Mouse (Mus musculus): ENCODE measurements around the gene Slc32a1. TPM values are rescaled to one million over a fixed set of nuclear protein-coding genes. Genes with fewer than 3 reads are reported as not detected.

Slc32a1 gene
- polyA plus RNA-seq, 1 experiment from 2014 or later: not detected

- ATAC-seq (replicated peaks; ENCODE audit: insufficient number of reproducible peaks, insufficient read depth, low FRiP score, low read depth): no peak; the same call in 1 of the 2 replicates
- no peaks in the 10 kb centered on the region for H3K9me3 ChIP-seq (replicated peaks)
- H3K36me3 ChIP-seq: no peaks in the 10 kb centered on the region
- no peak overlapping the region for H3K9ac ChIP-seq
- H3K4me1 ChIP-seq (replicated peaks): no peaks in the 10 kb centered on the region
- H3K27me3 ChIP-seq: peaks cover 48% of the 10 kb centered on the region
- under 1% methylated on average over 12 of the region's 12 CpGs for WGBS
- no peak overlapping the region for H3K27ac ChIP-seq
- no peak overlapping the region for H3K4me3 ChIP-seq
- no peak overlapping the region for H3K4me2 ChIP-seq
These were observed 15.5 kb upstream of the Slc32a1 start for GRCm38 (mm10) chr2:158595103-158595502.

GRCm38 (mm10) chr2:158595577-158595976 is 15.0 kb upstream of the Slc32a1 start:
- H3K27me3 ChIP-seq: peaks cover 52% of the 10 kb centered on the region
- H3K36me3 ChIP-seq: no peaks in the 10 kb centered on the region
- no peak overlapping the region for H3K9ac ChIP-seq
- WGBS: 28% methylated on average over 7 of the region's 7 CpGs
- no peaks in the 10 kb centered on the region for H3K4me1 ChIP-seq (replicated peaks)
- ATAC-seq (replicated peaks; ENCODE audit: insufficient number of reproducible peaks, insufficient read depth, low FRiP score, low read depth): no peak
- H3K27ac ChIP-seq: no peak overlapping the region
- no peaks in the 10 kb centered on the region for H3K9me3 ChIP-seq (replicated peaks)
- H3K4me2 ChIP-seq: no peak overlapping the region
- H3K4me3 ChIP-seq: no peak overlapping the region

- 47% methylated on average over 1 of the region's 1 CpGs for WGBS
- H3K36me3 ChIP-seq: no peaks in the 10 kb centered on the region
- peaks cover 62% of the 10 kb centered on the region for H3K27me3 ChIP-seq
- no peak overlapping the region for H3K27ac ChIP-seq
- no peak overlapping the region for H3K9ac ChIP-seq
- H3K4me3 ChIP-seq: no peak overlapping the region
- ATAC-seq (replicated peaks; ENCODE audit: insufficient number of reproducible peaks, insufficient read depth, low FRiP score, low read depth): no peak
- H3K9me3 ChIP-seq (replicated peaks): no peaks in the 10 kb centered on the region
- no peaks in the 10 kb centered on the region for H3K4me1 ChIP-seq (replicated peaks)
- H3K4me2 ChIP-seq: no peak overlapping the region
These were observed 13.8 kb upstream of the Slc32a1 start for GRCm38 (mm10) chr2:158596803-158597202.

- Histone ChIP-seq H3K27me3 (peaks cover 79% of the 10 kb centered on the region), H3K4me3 (no peak overlapping the region), H3K4me1 (replicated peaks) (no peaks in the 10 kb centered on the region), H3K4me2 (no peak overlapping the region), H3K9me3 (replicated peaks) (no peaks in the 10 kb centered on the region), H3K27ac (no peak overlapping the region), H3K9ac (no peak overlapping the region), H3K36me3 (no peaks in the 10 kb centered on the region)
- WGBS: 26% methylated on average over 3 of the region's 3 CpGs
- no peak for ATAC-seq (replicated peaks; ENCODE audit: insufficient number of reproducible peaks, insufficient read depth, low FRiP score, low read depth)
These were observed 10.1 kb upstream of the Slc32a1 start for GRCm38 (mm10) chr2:158600517-158600916.

- no peaks in the 10 kb centered on the region for H3K4me1 ChIP-seq (replicated peaks)
- H3K27ac ChIP-seq: no peak overlapping the region
- no peak overlapping the region for H3K4me2 ChIP-seq
- H3K4me3 ChIP-seq: no peak overlapping the region
- H3K36me3 ChIP-seq: no peaks in the 10 kb centered on the region
- no peak overlapping the region for H3K9ac ChIP-seq
- H3K9me3 ChIP-seq (replicated peaks): no peaks in the 10 kb centered on the region
- peaks cover 73% of the 10 kb centered on the region for H3K27me3 ChIP-seq
- ATAC-seq (replicated peaks; ENCODE audit: insufficient number of reproducible peaks, insufficient read depth, low FRiP score, low read depth): no peak
- 73% methylated on average over 1 of the region's 1 CpGs for WGBS
These were observed 9.2 kb upstream of the Slc32a1 start for GRCm38 (mm10) chr2:158601326-158601725.

GRCm38 (mm10) chr2:158602663-158603062 is 7.9 kb upstream of the Slc32a1 start:
- no peak overlapping the region for H3K9ac ChIP-seq
- WGBS: 43% methylated on average over 15 of the region's 15 CpGs
- no peaks in the 10 kb centered on the region for H3K9me3 ChIP-seq (replicated peaks)
- H3K27me3 ChIP-seq: peaks cover 78% of the 10 kb centered on the region
- no peak overlapping the region for H3K4me3 ChIP-seq
- no peaks in the 10 kb centered on the region for H3K36me3 ChIP-seq
- H3K4me2 ChIP-seq: no peak overlapping the region
- no peak overlapping the region for H3K27ac ChIP-seq
- no peak for ATAC-seq (replicated peaks; ENCODE audit: insufficient number of reproducible peaks, insufficient read depth, low FRiP score, low read depth)
- no peaks in the 10 kb centered on the region for H3K4me1 ChIP-seq (replicated peaks)

GRCm38 (mm10) chr2:158606511-158606964 is 4.0 kb upstream of the Slc32a1 start:
- no peak overlapping the region for H3K4me3 ChIP-seq
- H3K4me1 ChIP-seq (replicated peaks): peaks cover 13% of the 10 kb centered on the region
- H3K36me3 ChIP-seq: no peaks in the 10 kb centered on the region
- peaks cover 82% of the 10 kb centered on the region for H3K27me3 ChIP-seq
- no peak overlapping the region for H3K9ac ChIP-seq
- H3K27ac ChIP-seq: no peak overlapping the region
- ATAC-seq (replicated peaks; ENCODE audit: insufficient number of reproducible peaks, insufficient read depth, low FRiP score, low read depth): no peak
- 21% methylated on average over 4 of the region's 4 CpGs for WGBS
- no peaks in the 10 kb centered on the region for H3K9me3 ChIP-seq (replicated peaks)
- H3K4me2 ChIP-seq: no peak overlapping the region

- Histone ChIP-seq H3K27ac (no peak overlapping the region), H3K4me1 (replicated peaks) (peaks cover 18% of the 10 kb centered on the region), H3K36me3 (no peaks in the 10 kb centered on the region), H3K4me2 (no peak overlapping the region), H3K4me3 (no peak overlapping the region; the same call in 1 of the 2 replicates), H3K9ac (no peak overlapping the region), H3K27me3 (peaks cover 90% of the 10 kb centered on the region), H3K9me3 (replicated peaks) (no peaks in the 10 kb centered on the region)
- 2% methylated on average over 27 of the region's 27 CpGs for WGBS
- ATAC-seq (replicated peaks; ENCODE audit: insufficient number of reproducible peaks, insufficient read depth, low FRiP score, low read depth): no peak
These were observed 886 bp upstream of the Slc32a1 start for GRCm38 (mm10) chr2:158609681-158610080.

GRCm38 (mm10) chr2:158611326-158611719 is 756 bp downstream of the Slc32a1 start:
- peak overlapping the region; percentile 30 for H3K4me3 ChIP-seq
- ATAC-seq (replicated peaks; ENCODE audit: insufficient number of reproducible peaks, insufficient read depth, low FRiP score, low read depth): no peak
- no peak overlapping the region for H3K9ac ChIP-seq

GRCm38 (mm10) chr2:158611726-158612670 is 1.4 kb downstream of the Slc32a1 start:
- Histone ChIP-seq H3K9me3 (replicated peaks) (no peaks in the 10 kb centered on the region), H3K27me3 (peaks cover 100% of the 10 kb centered on the region), H3K4me1 (replicated peaks) (peaks cover 26% of the 10 kb centered on the region), H3K9ac (no peak overlapping the region), H3K36me3 (no peaks in the 10 kb centered on the region), H3K27ac (no peak overlapping the region), H3K4me2 (no peak overlapping the region), H3K4me3 (no peak overlapping the region)
- WGBS: 4% methylated on average over 30 of the region's 30 CpGs
- no peak for ATAC-seq (replicated peaks; ENCODE audit: insufficient number of reproducible peaks, insufficient read depth, low FRiP score, low read depth)

More at GRCm38 (mm10) chr2:158611326-158611719, 756 bp downstream of the Slc32a1 start:
- Histone ChIP-seq H3K4me2 (peak overlapping the region; percentile 38; the same call in 1 of the 2 replicates), H3K36me3 (no peaks in the 10 kb centered on the region), H3K4me1 (replicated peaks) (peaks cover 26% of the 10 kb centered on the region), H3K27me3 (peaks cover 98% of the 10 kb centered on the region), H3K9me3 (replicated peaks) (no peaks in the 10 kb centered on the region), H3K27ac (no peak overlapping the region)
- 1% methylated on average over 30 of the region's 30 CpGs for WGBS

- no peak for ATAC-seq (replicated peaks; ENCODE audit: insufficient number of reproducible peaks, insufficient read depth, low FRiP score, low read depth)
- WGBS: 11% methylated on average over 10 of the region's 10 CpGs
- no peak overlapping the region for H3K4me2 ChIP-seq
- no peak overlapping the region for H3K27ac ChIP-seq
- peaks cover 26% of the 10 kb centered on the region for H3K4me1 ChIP-seq (replicated peaks)
- peaks cover 100% of the 10 kb centered on the region for H3K27me3 ChIP-seq
- H3K4me3 ChIP-seq: no peak overlapping the region
- H3K9ac ChIP-seq: no peak overlapping the region
- H3K9me3 ChIP-seq (replicated peaks): no peaks in the 10 kb centered on the region
- no peaks in the 10 kb centered on the region for H3K36me3 ChIP-seq
These were observed 2.2 kb downstream of the Slc32a1 start for GRCm38 (mm10) chr2:158612671-158613250.
